Mouse (Mus musculus) granulocyte monocyte progenitor cell, adult 5-6 weeks (primary cell): ENCODE results near the gene Galk2. TPM values are rescaled to one million over a fixed set of nuclear protein-coding genes. Genes with fewer than 3 reads are reported as not detected.

Experiments used
- ATAC-seq: replicated peaks from 2 replicates; pipeline ENCODE4 v1.8.0; 2016; ENCODE audit warnings: mild to moderate bottlenecking, moderate TSS enrichment, inconsistent platforms; ENCODE audit not compliant: poor library complexity, severe bottlenecking
- total RNA-seq, 2 experiments: library from RNA; stranded (forward) in 1 of 2; stranded (reverse) in 1 of 2; fragments of 200-712, 200-1000 nt in 1 of 2; fragments of >200 nt in 1 of 2; fragmentation: Nextera tagmentation in 1 of 2; gene quantifications; 2 replicates each; pipeline ENCODE4 v1.2.3; 2014 to 2017

The Galk2 gene
- total RNA-seq, 2 experiments from 2014 or later, result 44.9 to 80.9 TPM

- ATAC-seq, result no peak
Measured at GRCm38 (mm10) chr2:125936396-125936795, 77.5 kb downstream of the Galk2 start.

GRCm38 (mm10) chr2:125938993-125939642, 80.2 kb downstream of the Galk2 start:
- no peak for ATAC-seq

GRCm38 (mm10) chr2:125941111-125941785, 82.3 kb downstream of the Galk2 start:
- no peak for ATAC-seq

GRCm38 (mm10) chr2:125943301-125943700, 84.4 kb downstream of the Galk2 start:
- no peak for ATAC-seq

- ATAC-seq, result no peak
Measured at GRCm38 (mm10) chr2:125948195-125948594, 89.3 kb downstream of the Galk2 start.

GRCm38 (mm10) chr2:125968811-125969210, 109.9 kb downstream of the Galk2 start:
- ATAC-seq, result no peak

GRCm38 (mm10) chr2:125973207-125973606, 114.3 kb downstream of the Galk2 start:
- ATAC-seq, result no peak

- no peak for ATAC-seq
Measured at GRCm38 (mm10) chr2:125975206-125975605, 116.3 kb downstream of the Galk2 start.

- ATAC-seq, result no peak
Measured at GRCm38 (mm10) chr2:125975808-125976345, 117.0 kb downstream of the Galk2 start.

GRCm38 (mm10) chr2:126002291-126002690, 143.4 kb downstream of the Galk2 start:
- ATAC-seq, result no peak

GRCm38 (mm10) chr2:126006088-126006487, 147.2 kb downstream of the Galk2 start:
- ATAC-seq, result peak; percentile 50

GRCm38 (mm10) chr2:126006742-126007141, 147.8 kb downstream of the Galk2 start:
- ATAC-seq, result no peak

GRCm38 (mm10) chr2:126014989-126015710, 156.2 kb downstream of the Galk2 start:
- peak; percentile 50; the same call in 1 of the 2 replicates for ATAC-seq

GRCm38 (mm10) chr2:126015763-126016473, 157.0 kb downstream of the Galk2 start:
- ATAC-seq, result no peak

- ATAC-seq, result no peak
Measured at GRCm38 (mm10) chr2:126031186-126031900, 172.4 kb downstream of the Galk2 start.

GRCm38 (mm10) chr2:126033114-126033972, 174.4 kb downstream of the Galk2 start:
- ATAC-seq, result no peak
